Mouse (Mus musculus): ENCODE measurements around the gene Zfand3.

DNA sequence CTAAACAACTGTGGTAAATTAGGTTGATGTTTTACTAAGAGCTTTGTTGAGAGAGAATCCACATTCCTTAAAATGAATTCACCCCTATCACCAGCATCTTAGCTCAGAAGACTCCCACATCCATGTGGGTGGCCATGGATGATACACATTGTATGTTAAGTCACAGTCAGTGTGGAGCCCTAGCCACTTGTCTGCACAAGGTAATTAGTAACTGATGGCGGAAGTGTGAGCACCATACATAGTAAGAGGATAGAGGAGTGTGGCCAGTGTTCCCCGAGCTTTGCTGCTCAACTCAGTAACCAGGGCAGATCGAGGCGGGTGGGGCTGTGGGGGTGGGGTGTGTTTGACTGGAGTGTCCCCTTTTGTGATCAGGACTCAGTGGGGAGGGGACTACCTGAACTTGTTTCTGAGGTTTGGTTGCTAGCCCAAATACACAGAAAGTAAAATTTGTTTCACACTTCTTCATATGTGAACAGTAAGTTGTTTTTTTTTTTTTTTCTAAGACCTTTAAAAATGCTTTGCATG lies 99.2 kb downstream of the Zfand3 start:
- no peak for TF ChIP-seq CTCF (IDR thresholded peaks at IDR 0.05; ENCODE audit: control insufficient read depth, insufficient read depth, insufficient replicate concordance, low read depth, low read length)
- no peak for TF ChIP-seq POLR2A (IDR thresholded peaks at IDR 0.05; ENCODE audit: control insufficient read depth, low read depth, low read length)
